Mouse (Mus musculus) spleen, postnatal 4 days (tissue): ENCODE results near the gene Nbea.

Source experiments
- DNase-seq, 2 experiments: peaks; one replicate each; pipeline ENCODE4 v3.0.0; 2022; ENCODE audit warnings: low spot score in 2 of 2

Gene Nbea

DNA sequence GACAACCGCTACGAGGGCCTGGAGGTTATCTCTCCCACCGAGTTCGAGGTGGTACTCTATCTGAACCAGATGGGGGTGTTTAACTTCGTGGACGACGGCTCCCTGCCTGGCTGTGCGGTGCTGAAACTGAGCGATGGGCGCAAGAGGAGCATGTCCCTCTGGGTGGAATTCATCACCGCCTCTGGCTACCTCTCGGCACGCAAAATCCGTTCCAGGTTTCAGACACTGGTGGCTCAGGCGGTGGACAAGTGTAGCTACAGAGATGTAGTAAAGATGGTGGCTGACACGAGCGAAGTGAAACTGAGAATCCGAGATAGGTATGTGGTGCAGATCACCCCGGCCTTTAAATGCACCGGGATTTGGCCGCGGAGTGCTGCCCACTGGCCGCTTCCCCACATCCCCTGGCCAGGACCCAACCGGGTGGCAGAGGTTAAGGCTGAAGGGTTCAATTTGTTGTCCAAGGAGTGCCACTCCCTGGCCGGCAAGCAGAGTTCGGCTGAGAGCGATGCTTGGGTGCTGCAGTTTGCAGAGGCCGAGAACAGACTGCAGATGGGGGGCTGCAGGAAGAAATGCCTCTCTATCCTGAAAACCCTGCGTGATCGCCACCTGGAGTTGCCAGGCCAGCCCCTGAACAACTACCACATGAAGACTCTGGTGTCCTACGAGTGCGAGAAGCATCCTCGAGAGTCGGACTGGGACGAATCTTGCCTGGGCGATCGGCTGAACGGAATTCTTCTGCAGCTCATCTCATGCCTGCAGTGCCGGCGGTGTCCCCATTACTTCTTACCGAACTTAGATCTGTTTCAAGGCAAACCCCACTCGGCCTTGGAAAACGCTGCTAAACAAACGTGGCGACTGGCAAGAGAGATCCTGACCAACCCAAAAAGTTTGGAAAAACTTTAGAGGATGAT, 400.1 kb downstream of the Nbea start:
- DNase-seq, result no peak

DNA sequence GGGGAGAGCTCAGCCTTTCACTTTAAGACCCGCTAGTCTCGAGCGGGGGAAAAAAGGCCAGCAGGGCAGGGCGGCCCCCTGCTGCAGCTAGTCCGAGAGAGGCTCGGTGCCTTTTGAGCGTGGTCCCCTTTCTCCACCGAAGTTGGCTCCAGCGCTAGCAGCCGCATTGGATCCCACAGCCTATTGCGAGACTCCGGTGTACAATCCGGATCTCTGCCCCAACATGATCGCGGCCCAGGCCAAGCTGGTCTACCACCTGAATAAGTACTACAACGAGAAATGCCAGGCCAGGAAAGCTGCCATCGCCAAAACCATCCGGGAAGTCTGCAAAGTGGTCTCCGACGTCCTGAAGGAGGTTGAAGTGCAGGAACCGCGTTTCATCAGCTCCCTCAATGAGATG, 400.7 kb downstream of the Nbea start:
- DNase-seq, result no peak

GRCm38 (mm10) chr3:55782056-55782687, 401.3 kb downstream of the Nbea start, which contains the start of gene Mab21l1:
TSS of gene Mab21l1 (plus strand) at chr3:55782510.
- DNase-seq, result no peak

DNA sequence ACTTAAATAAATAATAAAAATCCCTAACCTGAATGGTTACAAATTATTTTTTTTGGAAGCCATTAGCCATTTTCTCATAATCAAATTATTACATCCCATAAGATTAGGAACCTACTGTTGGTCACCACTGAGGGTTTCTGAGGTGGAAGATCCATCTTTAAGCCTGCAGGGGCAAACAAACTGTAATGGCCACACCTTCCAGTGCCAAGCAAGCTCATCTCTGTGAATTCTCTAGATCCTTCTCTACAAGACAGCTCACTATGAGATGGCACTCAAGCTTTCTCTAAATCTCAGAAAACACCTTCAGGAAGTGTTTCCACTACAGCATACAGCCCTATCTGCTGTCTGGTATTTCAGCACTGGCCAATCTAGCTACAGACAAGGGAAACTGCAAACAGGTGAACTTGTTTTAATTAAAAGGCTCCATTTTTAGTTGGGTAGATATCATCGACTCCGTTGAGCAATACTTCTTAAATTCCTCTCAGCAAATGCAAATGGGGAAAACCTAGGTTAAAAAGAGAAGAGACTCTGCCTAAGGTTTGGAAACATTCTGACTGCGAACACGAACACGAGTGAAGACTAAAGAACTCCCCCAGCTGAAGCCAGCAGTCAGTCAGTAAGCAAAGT, 402.0 kb downstream of the Nbea start:
- DNase-seq, result no peak

- no peak for DNase-seq
Measured at GRCm38 (mm10) chr3:55780120-55781070, 403.1 kb downstream of the Nbea start.

DNA sequence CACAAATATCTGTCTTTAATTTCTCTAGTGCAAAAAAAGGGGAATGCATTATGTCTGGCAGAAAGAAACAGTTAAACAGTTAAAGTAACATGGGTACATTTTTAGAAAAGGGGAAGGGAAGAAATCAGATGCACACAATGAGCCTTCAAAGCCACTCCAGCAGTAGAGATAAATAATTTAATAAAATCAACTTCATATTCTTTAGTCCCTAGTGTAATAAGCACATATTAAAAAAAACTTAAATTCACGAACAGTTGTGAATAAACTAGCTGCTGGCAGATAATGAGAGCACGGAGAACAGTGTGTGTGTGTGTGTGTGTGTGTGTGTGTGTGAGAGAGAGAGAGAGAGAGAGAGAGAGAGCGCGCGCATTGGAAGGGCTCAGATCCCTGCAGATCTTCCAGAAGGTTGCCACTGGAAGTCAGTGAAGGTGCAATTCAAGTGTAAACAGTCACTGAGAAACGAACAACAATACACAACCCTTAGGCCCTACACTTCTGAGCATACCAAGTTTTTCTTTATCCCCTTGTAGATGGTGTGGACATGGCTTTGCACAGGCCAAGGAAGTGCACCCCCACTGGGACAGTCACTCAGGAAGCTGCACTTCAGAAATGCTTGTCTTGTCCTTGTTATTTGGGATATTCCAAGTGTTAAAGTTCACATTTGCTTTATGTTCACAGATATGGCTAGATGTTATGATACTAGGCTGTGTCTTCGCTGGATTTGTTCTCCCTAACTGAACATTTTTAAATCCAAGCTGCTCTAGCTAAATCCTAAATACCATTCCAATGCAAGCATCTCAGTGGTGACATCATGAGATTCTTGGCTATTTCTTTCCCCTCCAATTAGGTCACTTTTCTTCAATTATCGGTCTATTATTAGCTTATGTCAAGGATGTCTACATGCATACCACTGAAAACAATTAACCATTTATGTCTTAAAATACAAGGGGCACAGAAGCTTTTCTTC, 404.5 kb downstream of the Nbea start:
- DNase-seq, result no peak

DNA sequence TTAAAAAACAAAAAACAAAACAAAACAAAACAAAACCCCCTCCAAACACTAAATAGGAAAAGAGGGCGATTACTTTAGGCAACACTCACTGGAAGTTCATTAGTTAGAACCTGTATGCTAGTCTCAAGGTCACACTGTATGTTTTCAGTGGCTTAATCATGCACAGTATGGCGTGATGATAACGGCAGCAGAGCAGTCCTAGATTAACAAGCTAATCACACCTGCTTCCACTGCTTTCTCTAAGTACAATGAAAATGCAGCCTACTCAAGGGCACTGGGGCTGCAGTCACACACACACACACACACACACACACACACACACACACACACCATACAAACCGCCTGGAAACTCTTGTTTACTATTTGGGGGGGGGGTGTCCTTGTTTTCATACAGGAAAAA, 406.0 kb downstream of the Nbea start:
- no peak for DNase-seq

GRCm38 (mm10) chr3:55775753-55776152, 407.7 kb downstream of the Nbea start:
- no peak for DNase-seq

- no peak for DNase-seq
Measured at GRCm38 (mm10) chr3:55775245-55775644, 408.3 kb downstream of the Nbea start.

DNA sequence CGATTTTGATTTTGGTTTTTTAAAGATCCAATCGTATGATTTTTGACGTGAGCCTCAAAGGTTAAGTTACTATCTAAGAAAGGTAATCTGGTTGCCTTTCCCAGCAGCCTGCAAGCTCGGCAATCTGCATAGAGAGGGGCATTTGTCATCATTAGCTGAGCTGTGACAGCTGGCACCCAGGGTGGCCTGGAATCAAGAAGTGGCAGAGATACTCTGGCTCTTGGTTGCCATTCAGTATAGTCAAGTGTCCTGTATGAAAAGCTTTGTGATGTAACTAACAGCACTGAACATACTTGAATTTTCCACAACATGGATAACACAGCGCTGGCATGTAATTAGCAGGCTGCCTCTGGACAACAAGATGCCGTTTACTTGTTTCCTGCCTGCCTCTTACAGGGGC, 409.3 kb downstream of the Nbea start:
- no peak for DNase-seq

GRCm38 (mm10) chr3:55769308-55769707, 414.2 kb downstream of the Nbea start:
- DNase-seq, result no peak

DNA sequence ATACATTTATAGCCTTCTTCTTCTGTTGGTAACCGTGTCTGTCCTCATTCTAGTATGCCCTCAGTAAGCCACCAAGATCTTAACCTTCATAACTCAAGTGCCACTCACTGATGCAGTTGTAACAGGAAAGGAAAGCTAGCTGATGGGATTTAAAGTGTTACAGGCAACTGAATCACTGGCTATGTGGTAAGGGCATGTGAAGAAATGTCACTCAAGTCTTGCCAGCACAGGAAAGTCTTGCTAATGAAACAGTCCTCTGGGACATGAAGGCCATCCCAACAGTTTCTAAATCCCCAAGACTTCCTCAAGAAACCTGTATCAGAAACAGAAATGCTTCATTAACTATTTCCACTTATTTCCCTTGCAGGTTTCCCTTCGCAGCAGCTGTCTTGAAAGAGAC, 414.8 kb downstream of the Nbea start:
- no peak for DNase-seq

GRCm38 (mm10) chr3:55763591-55763990, 419.9 kb downstream of the Nbea start:
- no peak for DNase-seq

DNA sequence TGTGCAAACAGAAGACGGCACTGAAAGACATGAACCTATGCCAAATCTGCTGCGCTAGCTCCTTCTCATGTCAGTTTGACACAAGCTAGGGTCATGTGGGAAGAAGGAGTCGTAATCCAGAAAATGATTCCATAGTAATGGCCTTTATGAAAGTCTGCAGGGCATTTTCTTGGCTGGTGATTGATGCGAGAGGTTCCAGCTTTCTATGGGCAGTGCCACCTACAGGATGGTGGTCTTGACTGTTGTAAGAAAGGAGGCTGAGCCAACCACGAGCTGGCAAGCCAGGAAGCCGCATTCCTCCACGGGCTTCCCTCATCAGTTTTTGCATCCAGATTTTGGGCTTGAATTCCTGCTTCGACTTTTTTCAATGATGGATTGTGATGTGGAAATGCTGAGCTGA, 425.2 kb downstream of the Nbea start:
- DNase-seq, result no peak

DNA sequence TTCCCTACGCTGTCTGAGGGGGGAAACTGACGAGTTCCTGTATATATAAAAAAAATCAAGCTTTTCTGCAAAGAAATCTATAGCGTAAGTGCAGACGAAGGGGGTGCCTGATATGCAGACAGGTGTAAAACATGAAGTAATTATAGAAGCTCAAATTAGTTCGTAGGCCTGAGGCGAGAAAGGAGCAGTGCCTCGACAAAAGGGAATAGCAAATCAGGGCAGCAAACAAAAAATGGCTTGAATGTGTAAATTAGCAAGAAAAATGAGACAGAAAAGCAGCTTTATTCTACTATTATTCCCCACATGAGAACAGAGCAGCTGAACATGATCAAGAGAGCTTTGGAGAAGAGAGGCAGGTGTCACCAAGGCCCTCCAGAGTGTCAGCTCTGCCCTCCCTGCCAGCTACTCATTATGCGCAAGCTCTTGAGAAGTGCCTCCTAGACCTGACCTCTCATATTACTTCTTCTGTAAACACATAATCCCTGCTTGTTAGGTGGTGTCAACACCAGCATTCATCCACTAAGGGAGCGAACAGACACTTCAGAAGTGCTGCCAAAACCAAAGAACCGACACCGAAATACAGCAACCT, 426.8 kb downstream of the Nbea start:
- DNase-seq, result no peak

- DNase-seq, result no peak
Measured at GRCm38 (mm10) chr3:55755805-55756601, 427.5 kb downstream of the Nbea start.

DNA sequence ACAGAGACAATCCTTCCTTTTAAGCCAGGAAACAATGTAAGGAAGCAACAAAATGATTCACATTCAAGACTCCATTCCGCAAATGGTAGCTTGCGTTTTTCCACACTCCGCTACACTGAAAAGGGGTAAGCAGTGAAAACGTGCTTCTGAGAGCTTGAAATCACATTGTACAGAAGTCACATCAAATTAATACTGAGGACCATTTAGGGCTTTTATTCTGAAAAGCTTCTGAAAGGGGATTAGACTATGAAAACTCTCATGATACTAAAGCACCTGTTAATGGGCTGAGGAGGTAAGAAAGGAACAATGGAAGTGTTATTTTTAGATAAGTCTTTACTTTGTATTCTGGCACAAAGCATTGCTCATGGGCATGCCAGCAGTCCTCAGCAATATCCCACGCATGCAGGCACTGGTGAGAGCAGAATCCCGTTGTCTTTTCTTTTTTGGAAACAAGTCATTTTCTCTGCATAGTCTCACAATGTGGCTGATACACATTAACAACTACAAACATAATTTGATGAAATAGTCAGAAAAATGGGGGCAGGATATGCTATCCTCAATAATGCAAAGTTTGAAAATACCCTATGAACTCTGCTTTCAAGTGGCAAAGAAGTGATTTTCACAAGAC, 428.4 kb downstream of the Nbea start:
- DNase-seq, result no peak

DNA sequence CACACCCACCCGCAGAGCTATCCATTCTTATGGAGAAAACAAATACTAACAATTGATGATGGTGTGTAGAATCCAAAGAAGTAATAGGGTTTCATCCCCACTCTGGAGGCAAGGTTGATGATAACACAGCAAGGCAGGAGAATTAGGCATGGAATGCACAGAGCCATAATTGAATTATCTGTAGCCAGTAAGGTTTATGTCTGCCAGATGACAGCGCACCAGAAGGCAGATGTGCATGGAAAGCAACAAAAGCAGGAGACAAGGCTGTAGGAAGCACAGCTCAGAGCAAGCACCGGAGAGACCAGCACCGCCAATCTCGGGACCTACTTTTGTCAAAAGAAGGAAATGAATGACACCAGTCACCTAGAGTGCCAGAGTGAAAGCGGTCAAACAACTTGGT, 429.6 kb downstream of the Nbea start:
- DNase-seq, result no peak

DNA sequence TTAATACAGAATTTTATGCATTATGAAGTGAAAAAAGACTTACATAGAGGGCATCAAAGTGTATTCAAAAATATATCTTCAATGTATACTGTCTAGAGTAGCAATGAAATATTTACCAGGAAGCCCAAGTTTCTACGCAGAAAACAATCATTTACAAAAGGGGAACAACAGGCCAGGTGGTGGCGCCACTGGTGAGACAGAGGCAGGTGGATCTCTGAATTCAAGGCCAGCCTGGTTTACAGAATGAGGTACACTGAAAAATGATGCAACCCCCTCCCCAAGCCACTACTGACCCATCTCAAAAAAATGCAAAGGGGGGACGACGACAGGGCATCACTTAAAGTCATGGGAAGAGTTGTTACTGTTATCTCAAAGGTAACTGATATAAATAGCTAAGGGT, 430.9 kb downstream of the Nbea start:
- DNase-seq, result no peak
